Mouse (Mus musculus) C2C12 (cell line): ENCODE measurements around the gene Eef1akmt3.

Experiments
- CTCF ChIP-seq: IDR thresholded peaks from one replicate; pipeline ENCODE4 v1.5.1; 2011; ENCODE audit not compliant: control insufficient read depth, insufficient read depth, insufficient read length
- MYOD1 ChIP-seq: IDR thresholded peaks from one replicate; pipeline ENCODE4 v1.6.1; 2011; ENCODE audit warnings: low read depth; ENCODE audit not compliant: control insufficient read depth, insufficient read length

- TF ChIP-seq CTCF (no peak), MYOD1 (no peak)
These were observed 15.2 kb upstream of the Eef1akmt3 start for GRCm38 (mm10) chr10:127056490-127056889.
